Mouse (Mus musculus) gastrocnemius, postnatal 14 days (tissue): ENCODE results near the gene Trim61. TPM values are rescaled to one million over a fixed set of nuclear protein-coding genes. Genes with fewer than 3 reads are reported as not detected.

ENCODE experiments used
- DNase-seq: peaks from one replicate; pipeline ENCODE4 v3.0.0; 2021; ENCODE audit warnings: mixed read lengths
- intact Hi-C: fragments of 180-260 bp; cut with DNase I; formaldehyde crosslinking; loops from one replicate; pipeline ENCODE4 v1.15.1; 2025; ENCODE audit warnings: low total_unique reads
- long read RNA-seq, 2 experiments: library from polyadenylated mRNA; stranded (forward); transcript quantifications; one replicate each; pipeline ENCODE4 v2.0.0; 2021
- total RNA-seq, 2 experiments: library from RNA; stranded (reverse); gene quantifications; 2 replicates each; pipeline ENCODE4 v1.2.3; 2021

Trim61 gene
- not detected for total RNA-seq
- long read RNA-seq, experiment 1, result 0 reads
- long read RNA-seq, experiment 2, result 0 reads

DNA sequence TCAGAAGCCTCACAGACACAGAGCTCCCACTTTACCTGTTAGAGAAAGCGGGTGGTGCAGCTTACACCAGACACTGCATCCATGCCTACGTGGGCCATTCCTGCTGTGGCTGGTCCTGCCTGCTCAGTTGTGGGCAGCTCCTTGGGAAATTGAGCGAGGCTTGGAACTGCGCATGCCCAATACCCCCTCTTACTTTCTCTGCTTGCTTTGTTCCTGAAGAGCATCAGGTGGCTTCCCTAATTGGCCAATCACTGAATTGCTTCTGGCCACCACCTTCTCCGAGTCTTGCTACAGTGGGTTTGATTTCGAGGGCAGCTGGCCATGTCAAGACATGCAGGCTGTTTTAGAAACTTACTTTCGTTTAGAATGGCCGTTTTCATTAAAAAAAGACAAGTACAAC, at the start of gene Trim61, which contains the start of gene Trim60:
Gene Trim61, minus strand, starts transcription at position 101 of the 400 bp plus-strand sequence.
Gene Trim60, minus strand, starts transcription at position 162 of the 400 bp plus-strand sequence.
- intact Hi-C loops, result loop anchor here (5.0 kb wide), 1 partner anchor 94 kb away; no protein-coding TSS in a partner anchor
- no peak for DNase-seq

DNA sequence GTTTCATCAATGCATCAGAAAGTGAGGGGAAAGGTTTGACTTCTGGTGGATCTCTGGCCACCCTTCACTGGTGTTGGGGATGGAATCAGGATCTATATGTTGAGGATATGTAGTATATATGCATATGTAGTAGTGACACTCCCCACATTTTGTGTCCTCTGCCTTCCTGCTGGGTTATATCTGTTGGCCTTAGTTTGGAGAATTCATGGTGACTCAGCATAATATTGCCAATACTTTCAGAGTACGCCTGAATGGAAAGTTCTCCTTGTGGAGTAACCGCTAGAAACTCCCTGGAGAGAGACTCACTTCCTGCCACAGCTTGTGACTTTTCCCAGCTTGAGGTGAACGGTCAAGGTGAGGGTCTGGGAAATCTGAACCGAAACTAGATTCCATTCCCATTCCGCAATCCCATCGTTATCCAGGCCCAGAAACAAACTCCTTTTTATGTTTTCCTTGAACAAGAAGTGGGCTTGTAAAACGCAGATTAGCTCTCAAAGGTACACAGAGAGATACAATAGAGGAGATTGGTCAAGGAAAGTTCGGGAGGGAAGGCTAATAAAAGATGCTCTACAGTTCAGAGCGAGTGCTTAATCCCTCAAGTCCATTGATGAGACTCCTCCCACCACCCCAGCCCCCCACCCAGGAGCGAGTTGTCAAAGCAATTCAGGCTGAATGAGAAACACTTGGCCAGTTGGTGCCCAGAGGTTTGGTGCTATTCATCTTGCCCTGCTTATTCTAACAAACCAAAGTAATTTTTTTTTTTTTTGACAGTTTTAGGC, 49.6 kb upstream of the Trim61 start:
- intact Hi-C loops, result no loop called here
- DNase-seq, result no peak

DNA sequence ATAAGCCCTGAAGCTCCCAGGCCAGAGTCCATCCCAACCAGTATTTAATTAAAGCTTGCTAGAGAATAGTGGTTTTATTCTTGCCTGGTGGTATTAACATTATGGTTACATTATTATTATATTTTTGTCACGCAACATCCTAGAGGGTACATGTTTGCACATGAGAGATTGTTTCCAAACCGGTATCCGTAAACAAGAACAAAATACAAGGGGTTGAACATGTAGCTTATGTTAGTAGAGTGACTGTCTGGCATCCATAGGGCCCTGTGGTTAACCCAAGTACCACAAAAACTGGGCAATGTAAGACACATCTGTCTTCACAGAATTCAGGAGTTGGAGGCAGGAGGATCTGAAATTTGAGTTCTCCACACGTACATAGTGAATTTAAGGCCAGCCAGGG, 48.7 kb upstream of the Trim61 start:
- DNase-seq, result no peak
- intact Hi-C loops, result no loop called here

DNA sequence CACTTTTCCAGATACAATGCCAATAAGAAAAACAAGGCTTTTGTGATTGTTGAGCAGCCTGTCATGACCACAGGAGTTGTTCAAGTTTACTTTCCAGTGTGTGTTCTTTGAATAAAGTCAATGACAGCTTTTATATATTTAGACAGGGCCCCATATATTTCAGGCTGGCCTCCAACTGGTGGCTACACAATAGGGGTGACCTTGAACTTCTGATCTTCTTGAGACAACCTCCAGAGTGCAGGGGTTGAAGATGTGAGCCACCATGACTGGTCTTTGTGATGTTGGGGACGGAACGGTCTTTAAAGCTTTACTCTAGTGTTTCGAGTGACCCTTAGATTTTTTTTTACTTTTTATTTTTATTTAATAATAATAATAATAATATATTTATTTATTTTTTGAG, 47.3 kb upstream of the Trim61 start:
- DNase-seq, result no peak
- intact Hi-C loops, result no loop called here

DNA sequence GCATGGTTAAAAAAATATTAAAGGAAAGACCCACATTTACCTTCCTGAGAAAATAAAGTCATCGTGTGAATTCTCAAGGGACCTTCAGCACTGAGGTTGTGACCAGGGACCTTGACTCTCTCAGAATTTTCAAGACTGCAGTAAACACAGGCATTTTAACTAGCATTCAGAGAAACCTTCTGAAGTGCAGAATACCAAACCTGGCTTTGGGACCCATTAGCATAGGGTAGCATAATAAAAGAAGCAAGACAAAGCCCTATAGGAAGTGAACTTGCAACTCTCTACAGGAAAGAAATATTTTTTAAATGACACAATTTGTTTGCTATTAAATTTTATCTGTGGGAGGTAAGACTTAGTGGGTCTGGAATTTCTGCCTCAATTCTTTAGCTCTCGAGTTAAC, 45.7 kb upstream of the Trim61 start:
- intact Hi-C loops, result no loop called here

DNA sequence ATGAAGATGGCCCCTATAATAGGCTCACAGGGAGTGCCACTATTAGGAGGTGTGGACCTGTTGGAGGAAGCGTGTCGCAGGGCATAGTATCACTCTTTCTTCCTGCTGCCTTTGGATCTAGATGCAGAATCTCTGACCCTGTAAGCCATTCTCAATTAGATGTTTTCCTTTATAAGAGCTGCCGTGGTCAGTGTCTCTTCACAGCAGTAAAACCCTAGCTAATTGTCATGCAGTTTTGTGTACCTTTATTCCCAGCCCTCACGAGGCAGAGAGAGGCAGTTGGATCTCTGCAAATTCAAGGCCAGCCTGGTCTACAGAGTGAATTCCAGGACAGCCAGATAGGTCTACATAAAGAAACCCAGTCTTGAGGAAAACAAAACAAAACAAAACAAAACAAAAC, 43.9 kb upstream of the Trim61 start:
- intact Hi-C loops, result no loop called here
- no peak for DNase-seq

More for the DNA sequence above, 45.7 kb upstream of the Trim61 start:
- DNase-seq, result no peak

DNA sequence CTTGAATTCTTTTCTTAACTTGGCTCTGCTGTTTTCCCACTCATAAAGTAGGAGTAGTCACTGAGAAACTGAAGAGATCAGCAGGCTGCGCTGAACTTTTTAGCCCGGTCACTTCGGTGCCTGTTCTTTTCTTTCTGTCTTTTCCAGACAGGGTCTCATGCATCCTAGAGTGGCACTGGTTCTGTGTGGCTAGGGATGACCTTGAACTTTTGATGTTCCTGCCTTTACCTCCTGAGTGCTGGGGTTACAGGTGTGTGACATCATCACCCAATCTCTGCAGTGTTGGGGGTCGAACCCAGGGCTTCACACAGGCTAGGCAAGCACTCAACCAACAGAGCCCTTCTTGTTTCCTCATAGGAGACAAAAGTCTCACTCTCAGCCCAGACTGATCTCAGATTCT, 38.4 kb upstream of the Trim61 start:
- intact Hi-C loops, result no loop called here
- no peak for DNase-seq

DNA sequence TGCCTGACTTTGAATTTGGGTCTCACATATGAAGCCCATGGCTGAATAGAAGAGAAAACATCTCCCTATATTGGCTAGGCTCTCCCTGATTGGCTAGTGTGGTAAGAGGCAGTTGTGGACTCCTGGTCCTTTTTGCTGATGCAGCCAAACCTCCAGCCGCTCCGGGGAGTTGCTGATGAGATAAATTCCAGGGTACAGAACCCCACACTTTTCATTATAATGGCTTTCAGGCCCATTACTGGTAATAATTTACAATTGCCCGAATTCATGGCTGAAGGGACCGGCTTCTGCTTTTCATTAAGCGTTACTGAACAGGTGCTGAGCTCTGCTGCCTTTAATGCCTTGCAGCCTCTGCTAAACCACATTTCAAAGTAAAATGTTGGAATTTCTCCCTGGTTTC, 35.6 kb upstream of the Trim61 start:
- DNase-seq, result no peak
- intact Hi-C loops, result no loop called here

DNA sequence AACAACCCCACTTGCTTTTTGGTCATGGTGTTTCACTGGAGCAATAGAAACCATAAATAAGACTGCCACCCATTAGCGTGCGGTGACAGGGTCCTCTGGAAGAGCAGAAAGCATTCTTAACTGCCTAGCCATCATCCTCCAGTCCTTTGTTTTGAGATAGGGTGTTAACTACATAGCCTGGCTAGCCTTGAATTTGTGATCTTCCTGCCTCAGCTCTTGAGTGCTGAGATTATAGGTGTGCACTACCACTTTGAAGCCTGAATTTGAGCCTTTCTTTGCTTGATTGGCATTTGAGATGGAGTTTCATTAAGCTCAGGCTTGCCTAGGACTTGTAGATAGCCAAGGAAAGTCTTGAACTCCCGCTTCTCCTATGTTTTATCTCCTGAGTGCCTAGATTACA, 35.2 kb upstream of the Trim61 start:
- no peak for DNase-seq
- intact Hi-C loops, result no loop called here

DNA sequence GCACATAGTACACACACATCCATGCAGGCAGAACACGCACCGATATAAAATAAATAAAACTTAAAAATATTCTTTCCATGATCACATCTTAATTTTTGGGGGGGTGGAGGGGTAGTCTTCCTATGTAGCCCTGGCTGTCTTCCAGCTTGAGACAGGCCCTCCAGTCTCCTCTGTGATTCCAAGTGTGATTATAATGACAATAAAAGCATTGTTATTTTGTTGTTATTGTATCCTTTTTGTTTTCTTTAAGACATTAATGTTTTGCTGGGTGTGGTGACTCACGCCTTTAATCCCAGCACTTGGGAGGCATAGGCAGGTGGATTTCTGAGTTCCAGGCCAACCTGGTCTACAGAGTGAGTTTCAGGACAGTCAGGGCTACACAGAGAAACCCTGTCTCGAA, 29.5 kb upstream of the Trim61 start:
- intact Hi-C loops, result no loop called here
- DNase-seq, result no peak

DNA sequence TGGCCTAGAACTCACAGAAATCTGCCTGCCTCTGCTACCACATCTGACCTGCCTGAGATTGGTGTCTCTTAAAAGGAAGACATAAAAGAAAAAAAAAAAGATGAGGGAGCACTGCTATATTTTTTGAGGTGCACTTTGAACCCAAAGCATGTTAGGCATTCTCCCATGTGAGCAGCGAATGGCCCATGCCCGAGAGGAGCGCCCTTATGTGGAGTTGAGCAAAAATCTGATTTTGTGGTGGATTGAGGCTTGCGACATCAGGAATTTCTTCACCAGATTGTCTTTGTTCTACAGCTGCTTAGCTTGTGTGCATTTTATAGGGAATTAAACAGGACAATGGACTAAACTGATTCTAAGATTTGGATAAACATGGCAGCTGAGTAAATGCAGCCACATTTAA, 28.9 kb upstream of the Trim61 start:
- DNase-seq, result no peak
- intact Hi-C loops, result no loop called here

DNA sequence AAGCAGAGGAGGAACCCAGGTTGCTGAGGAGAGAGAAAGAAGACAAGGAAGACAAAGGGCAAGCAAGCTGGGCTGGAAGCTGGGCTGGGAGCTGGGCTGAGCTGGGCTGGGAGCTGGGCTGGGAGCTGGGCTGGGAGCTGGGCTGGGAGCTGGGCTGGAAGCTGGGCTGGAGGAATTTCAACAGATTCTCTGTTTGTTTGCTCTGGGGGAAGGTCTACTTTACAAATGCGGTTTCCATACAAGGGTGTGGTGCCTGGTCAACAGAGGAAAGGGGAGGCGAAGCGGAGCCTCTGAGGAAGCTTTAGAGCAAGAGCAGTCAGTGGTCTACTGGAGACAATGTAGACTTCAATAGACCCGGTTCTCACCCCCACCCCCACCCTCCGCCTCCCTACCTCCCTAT, 28.2 kb upstream of the Trim61 start:
- DNase-seq, result peak; percentile 9
- intact Hi-C loops, result no loop called here

DNA sequence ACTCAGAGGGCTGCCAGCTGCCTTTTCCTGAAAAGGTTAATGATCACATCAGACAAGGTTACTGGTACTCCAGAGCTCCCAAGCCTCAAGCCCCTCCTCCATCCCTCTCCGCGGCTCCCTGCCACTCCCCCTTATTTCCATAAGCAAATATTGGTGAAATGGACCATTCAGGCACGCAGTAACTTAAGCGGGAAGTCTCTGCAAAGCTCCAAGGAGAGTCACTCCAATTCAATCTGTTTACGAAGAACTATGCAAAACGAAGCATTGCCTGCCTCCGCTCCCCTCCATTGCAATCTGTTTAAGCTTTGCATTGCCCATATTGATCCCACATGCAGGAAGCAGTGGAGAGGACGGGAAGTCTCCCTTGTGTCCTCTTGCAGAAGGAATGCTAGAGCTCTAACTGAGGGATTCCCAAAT, 18.8 kb upstream of the Trim61 start, which contains the start of gene Apela:
Gene Apela, minus strand, starts transcription at position 220 of the 417 bp plus-strand sequence.
- intact Hi-C loops, result no loop called here
- no peak for DNase-seq

DNA sequence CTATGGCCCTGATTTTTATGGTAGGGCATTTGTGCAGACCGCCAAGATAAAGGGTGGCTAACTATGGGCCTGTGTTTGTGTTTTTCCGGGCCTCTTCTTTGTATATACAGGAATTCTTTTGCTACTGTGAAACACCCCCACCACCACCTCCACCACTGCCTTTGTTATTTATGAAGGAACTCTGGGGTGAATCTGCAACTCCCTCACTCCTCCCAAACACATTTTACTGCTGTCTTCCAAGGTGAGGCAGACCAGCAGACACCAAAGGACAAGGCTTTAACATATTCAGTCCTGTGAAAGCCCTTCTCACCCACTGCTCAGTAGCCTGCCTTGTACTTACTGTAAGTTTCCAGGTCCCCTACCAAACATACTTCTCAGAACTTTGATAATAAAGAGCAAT, 15.8 kb upstream of the Trim61 start:
- DNase-seq, result no peak
- intact Hi-C loops, result no loop called here

DNA sequence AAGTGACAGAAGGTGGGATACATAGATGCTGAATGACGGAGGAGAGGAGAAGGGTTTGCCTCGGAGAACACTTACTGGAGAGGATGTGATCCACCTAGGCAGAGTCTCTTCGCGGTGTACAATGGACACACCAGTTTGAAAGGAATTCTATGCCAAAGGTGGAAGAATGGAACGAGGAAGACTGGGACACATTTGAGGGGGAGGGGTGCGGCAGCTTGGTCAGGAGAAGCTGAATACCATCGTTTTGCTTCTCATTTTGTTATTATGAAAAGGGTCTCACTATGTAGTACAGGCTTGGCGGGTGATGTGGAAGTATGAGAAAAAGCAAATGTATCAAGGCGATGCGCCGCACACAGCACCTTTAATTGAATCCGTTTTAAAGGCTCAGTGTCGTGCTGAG, 14.7 kb upstream of the Trim61 start:
- DNase-seq, result no peak
- intact Hi-C loops, result no loop called here

DNA sequence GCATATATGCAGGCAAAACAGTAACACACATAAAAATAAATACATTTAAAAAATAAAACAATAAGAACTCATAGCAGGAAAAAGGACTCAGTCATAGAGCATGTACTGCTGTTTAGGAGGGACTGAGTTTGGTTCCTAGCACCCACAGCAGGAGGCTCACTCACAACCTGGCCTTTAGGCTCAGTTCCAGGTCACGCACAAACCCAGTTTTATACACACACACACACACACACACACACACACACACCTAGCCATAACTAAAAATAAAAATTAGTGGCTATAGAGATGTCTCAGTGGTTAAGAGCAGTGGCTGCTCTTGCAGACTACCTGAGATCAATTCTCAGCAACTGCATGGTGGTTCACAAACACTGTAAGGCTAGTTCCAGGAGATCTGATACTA, 13.8 kb upstream of the Trim61 start:
- intact Hi-C loops, result no loop called here
- no peak for DNase-seq

DNA sequence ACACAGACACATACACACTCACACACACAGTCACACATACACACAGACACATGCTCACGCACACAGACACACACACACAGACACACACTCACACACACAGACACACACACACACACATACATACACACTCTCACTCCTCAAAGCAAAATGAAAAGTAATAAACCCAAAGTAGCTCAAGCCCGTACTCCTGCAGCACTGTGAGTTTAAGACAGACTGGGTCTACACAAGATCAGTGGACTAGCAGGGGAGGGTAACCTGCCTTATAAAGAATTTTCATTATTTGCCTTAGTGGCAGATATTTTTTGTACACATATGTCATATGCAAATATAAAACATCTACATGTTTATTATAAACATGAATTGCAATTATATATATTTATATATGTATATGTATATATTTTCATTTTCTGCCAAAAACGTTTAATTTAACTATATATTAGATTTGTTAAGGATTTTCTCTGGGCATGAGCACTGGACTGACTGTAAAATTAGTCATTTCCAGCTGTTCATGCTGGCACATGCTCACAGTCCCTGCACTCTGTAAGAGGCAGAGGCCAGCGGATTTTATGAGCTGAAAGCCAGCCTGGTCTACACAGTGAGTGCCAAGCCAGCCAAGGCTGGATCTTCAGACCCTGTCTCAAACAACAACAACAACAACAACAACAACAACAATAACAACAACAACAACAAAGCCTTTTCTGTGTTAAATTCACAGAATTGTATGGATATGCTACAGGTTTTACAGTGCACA, 12.6 kb upstream of the Trim61 start:
- DNase-seq, result no peak
- intact Hi-C loops, result no loop called here

DNA sequence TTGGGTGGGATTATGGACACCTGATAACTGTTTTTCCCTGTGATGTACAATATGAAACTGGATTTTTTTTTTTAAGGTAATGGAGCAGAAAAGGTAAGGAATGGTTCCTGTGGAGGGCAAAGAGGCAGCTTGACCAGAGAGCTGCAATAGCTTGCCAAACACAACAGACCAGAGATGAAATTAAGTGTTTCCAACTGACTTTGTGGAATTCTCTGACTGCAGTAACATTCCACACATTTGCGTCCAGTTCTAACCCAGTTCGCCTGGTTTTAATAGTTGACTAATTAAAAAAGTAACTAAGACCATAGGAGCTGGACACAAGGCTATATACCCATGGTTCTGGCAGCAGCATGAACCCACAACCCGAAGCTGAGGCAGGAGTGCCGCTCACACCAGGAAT, 11.5 kb upstream of the Trim61 start:
- intact Hi-C loops, result no loop called here
- no peak for DNase-seq

DNA sequence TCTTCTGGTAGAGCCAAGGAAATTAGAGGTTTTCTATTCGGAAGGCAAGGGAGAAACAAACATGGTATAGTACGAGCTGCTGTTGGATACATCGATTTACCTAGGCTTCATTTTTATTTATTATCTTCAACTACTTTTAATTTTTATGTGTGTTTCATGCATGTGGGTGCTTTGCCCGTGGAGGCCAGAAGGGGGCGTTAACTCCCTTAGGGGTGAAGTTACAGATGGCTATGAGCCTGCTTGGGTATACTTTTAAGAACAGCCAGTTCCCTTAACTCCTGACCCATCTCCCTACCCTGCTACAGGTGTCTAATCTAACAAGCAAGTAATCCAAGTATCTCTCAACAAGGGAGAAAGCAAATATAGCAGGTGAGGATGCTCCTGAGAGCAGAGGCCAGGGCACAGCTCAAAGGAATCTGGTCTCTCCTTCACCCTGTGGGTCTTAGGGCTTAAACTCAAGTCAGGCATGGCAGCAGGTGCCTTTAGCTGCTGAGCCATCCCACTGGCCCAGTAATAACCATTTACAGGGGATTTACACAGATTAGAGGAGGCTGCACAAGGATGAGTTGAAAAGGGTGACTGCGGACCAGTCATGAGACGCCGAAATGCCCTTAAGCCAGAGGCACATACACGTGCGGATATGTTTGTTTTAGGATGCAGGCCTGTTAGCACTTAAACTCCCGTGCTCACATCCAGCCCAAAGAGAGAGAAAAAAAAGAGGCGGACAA, 10.8 kb upstream of the Trim61 start:
- intact Hi-C loops, result no loop called here
- DNase-seq, result no peak

DNA sequence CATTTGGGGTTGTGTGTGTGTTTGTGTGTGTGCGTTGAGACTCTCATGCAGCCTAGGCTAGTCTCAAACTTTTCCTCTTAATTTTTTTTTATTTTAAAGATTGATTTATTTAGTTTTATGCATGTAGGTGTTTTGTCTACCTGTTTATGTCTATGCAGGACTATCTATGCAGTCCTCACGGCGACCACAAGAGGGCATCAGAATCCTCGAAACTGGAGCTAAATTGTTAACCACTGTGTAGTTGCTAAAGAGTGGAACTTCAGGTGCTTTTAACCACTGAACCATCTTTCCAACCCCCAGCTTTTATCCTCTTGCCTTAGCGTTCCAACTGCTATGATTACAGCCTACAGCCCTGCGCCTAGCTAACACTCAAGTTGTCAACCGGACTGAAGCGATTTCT, 4.2 kb upstream of the Trim61 start:
- DNase-seq, result peak; percentile 28
- intact Hi-C loops, result no loop called here
